Mouse (Mus musculus): Measurements from ENCODE around the gene Abhd17a. TPM values are rescaled to one million over a fixed set of nuclear protein-coding genes. Genes with fewer than 3 reads are reported as not detected.

The Abhd17a gene
- 90.8 and 109 TPM in 2 replicates for polyA plus RNA-seq (2014; fragmentation: Nextera tagmentation; extraction: Ambion mirVana)

GRCm38 (mm10) chr10:80589879-80590854, at the start of gene Abhd17a:
Gene Abhd17a, minus strand, starts transcription at chr10:80590341.
- peaks cover 17% of the 10 kb centered on the region for H3K4me1 ChIP-seq (ENCODE audit: control insufficient read depth, insufficient read depth, low read length)
- H3K4me2 ChIP-seq = peak within 1 kb of the TSS; percentile 97
- ATAC-seq (ENCODE audit: low FRiP score) = peak; percentile 98
- H3K4me3 ChIP-seq (ENCODE audit: low read depth, low read length) = peak within 1 kb of the TSS; percentile 95
- H3K27me3 ChIP-seq (ENCODE audit: control insufficient read depth, insufficient read depth, low read length) = no peaks in the 10 kb centered on the region
- DNase-seq (ENCODE audit: low spot score, missing footprints) = peak; percentile 99
- peak within 1 kb of the TSS; percentile 89 for H3K9ac ChIP-seq (ENCODE audit: low read length)
- no peak within 1 kb of the TSS; the same call in 1 of the 2 replicates for H3K27ac ChIP-seq (ENCODE audit: low read depth, low read length)
- WGBS = under 1% methylated on average over 73 of the region's 73 CpGs
- H3K9me3 ChIP-seq (ENCODE audit: control insufficient read depth, low read length) = no peaks in the 10 kb centered on the region
- H3K36me3 ChIP-seq (ENCODE audit: control insufficient read depth, insufficient read depth, low read length) = no peaks in the 10 kb centered on the region; the same call in 1 of the 2 replicates

GRCm38 (mm10) chr10:80635345-80635744, 45.2 kb upstream of the Abhd17a start:
- Histone ChIP-seq H3K36me3 (ENCODE audit: control insufficient read depth, insufficient read depth, low read length) (peaks cover 33% of the 10 kb centered on the region), H3K4me2 (no peak overlapping the region), H3K9me3 (ENCODE audit: control insufficient read depth, low read length) (no peaks in the 10 kb centered on the region), H3K4me3 (ENCODE audit: low read depth, low read length) (no peak overlapping the region), H3K27ac (ENCODE audit: low read depth, low read length) (no peak overlapping the region), H3K9ac (ENCODE audit: low read length) (no peak overlapping the region), H3K27me3 (ENCODE audit: control insufficient read depth, insufficient read depth, low read length) (no peaks in the 10 kb centered on the region), H3K4me1 (ENCODE audit: control insufficient read depth, insufficient read depth, low read length) (no peaks in the 10 kb centered on the region)
- 87% methylated on average over 6 of the region's 6 CpGs for WGBS
- ATAC-seq (ENCODE audit: low FRiP score) (no peak), DNase-seq (ENCODE audit: low spot score, missing footprints) (no peak)

DNA sequence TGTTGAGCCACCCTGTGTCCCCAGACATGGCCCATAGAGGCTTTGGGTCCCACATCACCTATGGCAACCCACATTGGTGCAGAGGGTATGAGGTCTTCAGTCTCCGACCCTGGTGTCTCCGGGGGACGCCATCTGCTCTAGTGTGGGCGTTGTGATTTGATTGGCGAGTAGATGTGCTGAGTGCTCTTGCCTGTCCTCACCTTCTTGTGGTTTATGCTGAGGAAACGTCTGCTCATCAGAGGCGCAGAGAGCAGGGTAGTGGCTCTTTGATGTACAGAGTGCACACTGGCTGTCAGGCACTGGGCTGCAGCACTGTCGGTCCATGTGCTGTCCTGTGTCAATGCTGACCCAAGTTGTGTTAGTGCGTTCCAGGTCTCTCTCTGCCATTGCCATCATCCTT, 38.8 kb upstream of the Abhd17a start:
- Histone ChIP-seq H3K9ac (ENCODE audit: low read length) (no peak overlapping the region), H3K27me3 (ENCODE audit: control insufficient read depth, insufficient read depth, low read length) (no peaks in the 10 kb centered on the region), H3K4me2 (no peak overlapping the region), H3K4me3 (ENCODE audit: low read depth, low read length) (no peak overlapping the region), H3K27ac (ENCODE audit: low read depth, low read length) (no peak overlapping the region), H3K36me3 (ENCODE audit: control insufficient read depth, insufficient read depth, low read length) (no peaks in the 10 kb centered on the region; the same call in 1 of the 2 replicates), H3K9me3 (ENCODE audit: control insufficient read depth, low read length) (no peaks in the 10 kb centered on the region), H3K4me1 (ENCODE audit: control insufficient read depth, insufficient read depth, low read length) (peaks cover 11% of the 10 kb centered on the region)
- 83% methylated on average over 9 of the region's 9 CpGs for WGBS
- DNase-seq (ENCODE audit: low spot score, missing footprints) (no peak), ATAC-seq (ENCODE audit: low FRiP score) (no peak)

- Histone ChIP-seq H3K27ac (ENCODE audit: low read depth, low read length) (no peak overlapping the region), H3K4me2 (no peak overlapping the region), H3K4me1 (ENCODE audit: control insufficient read depth, insufficient read depth, low read length) (peaks cover 19% of the 10 kb centered on the region), H3K9me3 (ENCODE audit: control insufficient read depth, low read length) (no peaks in the 10 kb centered on the region), H3K36me3 (ENCODE audit: control insufficient read depth, insufficient read depth, low read length) (no peaks in the 10 kb centered on the region), H3K27me3 (ENCODE audit: control insufficient read depth, insufficient read depth, low read length) (no peaks in the 10 kb centered on the region), H3K9ac (ENCODE audit: low read length) (0 out of 2 replicates have a peak overlapping the region, but pooled peaks have one; percentile 12), H3K4me3 (ENCODE audit: low read depth, low read length) (no peak overlapping the region)
- ATAC-seq (ENCODE audit: low FRiP score) (no peak), DNase-seq (ENCODE audit: low spot score, missing footprints) (no peak)
- 70% methylated on average over 2 of the region's 2 CpGs for WGBS
Measured at GRCm38 (mm10) chr10:80627685-80628084, 37.5 kb upstream of the Abhd17a start.

DNA sequence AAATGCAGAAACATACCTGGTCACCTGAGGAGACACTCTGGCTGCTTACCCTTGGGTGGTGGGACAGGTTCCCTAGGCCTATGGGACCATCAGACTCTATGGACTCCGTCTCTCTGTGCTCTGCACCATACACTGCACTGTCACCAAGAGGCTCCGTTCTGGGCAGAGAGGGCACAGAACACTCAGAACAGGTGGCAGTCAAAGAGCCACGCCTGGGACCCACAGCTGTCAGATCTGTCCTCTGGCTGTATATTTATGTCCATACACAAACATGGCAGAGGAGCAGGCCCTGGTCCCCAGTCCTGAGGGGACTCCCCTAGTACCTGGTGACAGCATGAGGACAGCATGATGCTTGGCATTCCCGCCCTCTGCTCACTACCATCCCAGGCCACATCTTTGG, 35.6 kb upstream of the Abhd17a start:
- no peak for ATAC-seq (ENCODE audit: low FRiP score)
- H3K27ac ChIP-seq (ENCODE audit: low read depth, low read length) = no peak overlapping the region
- peaks cover 25% of the 10 kb centered on the region for H3K4me1 ChIP-seq (ENCODE audit: control insufficient read depth, insufficient read depth, low read length)
- 93% methylated on average over 4 of the region's 4 CpGs for WGBS
- H3K9me3 ChIP-seq (ENCODE audit: control insufficient read depth, low read length) = no peaks in the 10 kb centered on the region
- no peak overlapping the region for H3K4me2 ChIP-seq
- DNase-seq (ENCODE audit: low spot score, missing footprints) = no peak
- no peak overlapping the region for H3K9ac ChIP-seq (ENCODE audit: low read length)
- H3K4me3 ChIP-seq (ENCODE audit: low read depth, low read length) = no peak overlapping the region
- no peaks in the 10 kb centered on the region for H3K36me3 ChIP-seq (ENCODE audit: control insufficient read depth, insufficient read depth, low read length)
- no peaks in the 10 kb centered on the region for H3K27me3 ChIP-seq (ENCODE audit: control insufficient read depth, insufficient read depth, low read length)

- peak; percentile 92 for DNase-seq (ENCODE audit: low spot score, missing footprints)
- peak overlapping the region; percentile 57 for H3K27ac ChIP-seq (ENCODE audit: low read depth, low read length)
- H3K4me2 ChIP-seq = peak overlapping the region; percentile 98
- no peaks in the 10 kb centered on the region for H3K9me3 ChIP-seq (ENCODE audit: control insufficient read depth, low read length)
- no peak for ATAC-seq (ENCODE audit: low FRiP score)
- no peaks in the 10 kb centered on the region for H3K36me3 ChIP-seq (ENCODE audit: control insufficient read depth, insufficient read depth, low read length)
- H3K9ac ChIP-seq (ENCODE audit: low read length) = peak overlapping the region; percentile 90
- peaks cover 25% of the 10 kb centered on the region for H3K4me1 ChIP-seq (ENCODE audit: control insufficient read depth, insufficient read depth, low read length)
- no peaks in the 10 kb centered on the region for H3K27me3 ChIP-seq (ENCODE audit: control insufficient read depth, insufficient read depth, low read length)
- H3K4me3 ChIP-seq (ENCODE audit: low read depth, low read length) = peak overlapping the region; percentile 90
- 18% methylated on average over 15 of the region's 15 CpGs for WGBS
Measured at GRCm38 (mm10) chr10:80623457-80624191, 33.5 kb upstream of the Abhd17a start.

DNA sequence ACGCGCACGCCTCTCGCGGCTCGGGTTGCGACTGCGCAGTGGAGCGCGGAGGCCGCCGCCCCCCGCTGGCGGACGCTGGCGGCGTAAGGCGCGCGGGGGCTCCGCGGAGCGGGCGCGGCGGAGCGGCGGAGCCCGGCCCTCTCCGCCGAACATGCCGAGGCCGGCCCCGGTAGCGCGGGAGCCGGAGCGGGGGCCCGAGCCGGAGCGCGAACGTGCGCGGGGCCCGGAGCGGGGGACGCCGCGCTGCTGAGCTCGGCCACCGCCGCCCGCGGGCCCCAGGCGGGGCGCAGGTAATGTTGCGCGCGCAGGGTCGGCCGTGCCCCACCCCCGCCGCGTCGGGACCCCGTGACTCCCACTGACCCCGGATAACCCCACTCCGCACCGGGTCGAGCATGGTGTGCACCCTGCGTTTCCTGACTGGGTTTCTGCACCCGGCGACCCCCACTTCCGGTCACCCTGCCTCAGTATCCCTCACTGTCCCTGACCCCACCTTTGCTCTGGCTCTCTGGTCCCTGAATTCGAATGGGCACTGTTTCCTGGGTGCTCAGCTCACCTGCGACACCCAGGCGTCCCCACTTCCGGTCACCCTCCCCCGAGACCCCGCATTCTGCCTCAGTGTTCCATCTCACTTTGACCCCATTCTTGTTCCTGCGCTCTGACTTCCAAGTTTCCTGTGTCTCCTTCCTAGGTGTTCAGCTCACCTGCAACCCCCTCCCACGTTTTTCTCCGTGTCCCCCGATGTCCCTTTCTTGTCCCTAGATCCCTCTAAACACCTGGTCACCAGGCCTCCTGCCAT, 32.7 kb upstream of the Abhd17a start, which contains the start of gene Csnk1g2:
Gene Csnk1g2 (plus strand): TSS at position 178 of the 796 bp plus-strand sequence.
- Histone ChIP-seq H3K36me3 (ENCODE audit: control insufficient read depth, insufficient read depth, low read length) (no peaks in the 10 kb centered on the region), H3K4me3 (ENCODE audit: low read depth, low read length) (peak within 1 kb of the TSS; percentile 90), H3K9me3 (ENCODE audit: control insufficient read depth, low read length) (no peaks in the 10 kb centered on the region), H3K27ac (ENCODE audit: low read depth, low read length) (peak within 1 kb of the TSS; percentile 93), H3K4me1 (ENCODE audit: control insufficient read depth, insufficient read depth, low read length) (peaks cover 24% of the 10 kb centered on the region), H3K9ac (ENCODE audit: low read length) (peak within 1 kb of the TSS; percentile 90), H3K4me2 (peak within 1 kb of the TSS; percentile 98), H3K27me3 (ENCODE audit: control insufficient read depth, insufficient read depth, low read length) (no peaks in the 10 kb centered on the region)
- WGBS = under 1% methylated on average over 79 of the region's 85 CpGs
- DNase-seq (ENCODE audit: low spot score, missing footprints) = peak; percentile 88
- no peak; the same call in 1 of the 2 replicates for ATAC-seq (ENCODE audit: low FRiP score)

DNA sequence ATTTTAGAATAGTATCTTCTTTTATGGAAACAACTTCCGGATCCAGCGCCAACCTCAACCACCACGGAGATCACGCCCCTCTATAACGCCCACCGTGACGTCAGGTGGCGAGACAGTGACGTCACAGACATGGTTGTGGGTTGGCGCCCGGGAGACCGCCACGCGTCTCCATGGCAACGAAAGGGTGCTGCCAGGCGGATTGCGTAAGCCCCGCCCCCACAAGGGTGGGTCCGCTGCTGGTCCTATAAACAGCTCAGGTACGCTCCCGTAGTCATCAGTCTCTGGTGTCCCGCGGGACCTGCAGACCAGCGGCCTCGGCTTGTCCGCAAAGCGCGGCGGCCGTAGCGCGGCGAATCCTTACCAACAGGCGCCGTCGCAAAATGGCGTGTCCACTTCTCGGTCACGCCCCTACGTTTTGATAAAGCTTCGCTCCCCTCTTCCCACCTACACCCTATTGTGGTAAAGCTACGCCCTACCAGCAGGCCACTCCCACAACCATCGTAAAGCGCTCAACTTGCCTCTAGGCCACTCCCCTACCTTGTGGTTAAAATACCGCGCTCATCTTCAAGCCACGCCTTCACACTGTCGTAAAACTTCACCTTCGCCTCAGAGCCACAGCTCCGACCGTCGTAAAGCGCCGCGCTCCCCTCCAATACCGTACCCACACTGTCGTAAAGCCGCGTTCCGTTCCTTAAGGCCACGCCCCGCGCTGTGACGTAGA, 32.0 kb upstream of the Abhd17a start:
- peak overlapping the region; percentile 93 for H3K27ac ChIP-seq (ENCODE audit: low read depth, low read length)
- no peaks in the 10 kb centered on the region for H3K36me3 ChIP-seq (ENCODE audit: control insufficient read depth, insufficient read depth, low read length)
- no peaks in the 10 kb centered on the region for H3K9me3 ChIP-seq (ENCODE audit: control insufficient read depth, low read length)
- H3K9ac ChIP-seq (ENCODE audit: low read length) = peak overlapping the region; percentile 90
- ATAC-seq (ENCODE audit: low FRiP score) = peak; percentile 96
- peaks cover 20% of the 10 kb centered on the region for H3K4me1 ChIP-seq (ENCODE audit: control insufficient read depth, insufficient read depth, low read length)
- peak overlapping the region; percentile 98 for H3K4me2 ChIP-seq
- peak; percentile 100 for DNase-seq (ENCODE audit: low spot score, missing footprints)
- WGBS = 0% methylated on average over 64 of the region's 64 CpGs
- peak overlapping the region; percentile 90 for H3K4me3 ChIP-seq (ENCODE audit: low read depth, low read length)
- no peaks in the 10 kb centered on the region for H3K27me3 ChIP-seq (ENCODE audit: control insufficient read depth, insufficient read depth, low read length)
